Mouse (Mus musculus): ENCODE results near the gene Zfp687. TPM values are rescaled to one million over a fixed set of nuclear protein-coding genes. Genes with fewer than 3 reads are reported as not detected.

Zfp687 gene
- total and polyA plus RNA-seq, 2 experiments from 2014 or later = 13.1 to 23.1 TPM

DNA sequence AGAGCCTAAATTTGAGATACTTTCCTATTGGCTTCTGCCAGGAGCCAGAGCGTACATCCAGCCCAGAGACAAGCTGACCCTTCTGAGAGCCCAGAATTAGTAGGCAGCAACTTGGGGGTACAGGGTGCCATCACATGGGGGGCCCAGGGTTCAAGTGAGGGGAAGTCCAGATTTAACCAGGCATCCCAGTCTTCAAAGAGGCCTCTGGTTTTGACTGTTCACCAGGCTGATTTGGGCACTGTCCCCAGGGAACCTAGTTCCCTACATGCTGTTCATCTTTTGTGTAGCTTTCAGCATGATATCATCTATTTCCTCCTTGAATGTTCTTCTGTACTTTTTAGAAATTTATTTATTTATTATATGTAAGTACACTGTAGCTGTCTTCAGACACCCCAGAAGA lies 50.3 kb downstream of the Zfp687 start:
- no peak overlapping the region for H3K9ac ChIP-seq
- no peak for ATAC-seq
- no peak overlapping the region for H3K27ac ChIP-seq (ENCODE audit: low read depth, low read length)
- 94% methylated on average over 1 of the region's 1 CpGs for WGBS
- no peak for DNase-seq
- no peaks in the 10 kb centered on the region for H3K27me3 ChIP-seq (ENCODE audit: insufficient read depth, low read length)
- H3K4me3 ChIP-seq (ENCODE audit: low read depth, low read length) = no peak overlapping the region
- no peaks in the 10 kb centered on the region for H3K36me3 ChIP-seq (ENCODE audit: insufficient read depth)
- no peak for TF ChIP-seq CTCF (IDR thresholded peaks at IDR 0.05; ENCODE audit: low read depth)
- no peaks in the 10 kb centered on the region for H3K4me1 ChIP-seq (ENCODE audit: insufficient read depth)
- H3K9me3 ChIP-seq (ENCODE audit: low read length) = no peaks in the 10 kb centered on the region
- no peak overlapping the region for H3K4me2 ChIP-seq (ENCODE audit: low read depth)

DNA sequence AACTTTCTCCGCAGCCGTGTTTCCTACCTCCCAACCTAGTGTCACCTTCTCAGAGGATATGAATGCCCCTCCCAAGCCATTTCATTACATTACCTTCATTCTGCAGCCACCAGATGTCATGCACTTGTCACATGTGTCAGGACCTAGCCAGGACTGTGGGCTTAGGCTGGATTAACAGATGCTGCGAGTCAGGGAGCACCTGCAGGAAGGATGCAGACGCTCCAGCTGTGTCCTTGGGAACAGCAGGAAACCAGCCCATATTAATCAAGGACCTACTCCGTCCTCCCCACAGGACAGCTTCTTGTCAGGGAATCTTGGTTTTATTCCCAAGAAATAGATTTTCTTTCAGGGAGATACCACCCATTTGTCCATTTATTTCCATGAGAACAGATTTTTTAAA lies 54.9 kb downstream of the Zfp687 start:
- WGBS = 59% methylated on average over 5 of the region's 5 CpGs
- ATAC-seq = no peak

DNA sequence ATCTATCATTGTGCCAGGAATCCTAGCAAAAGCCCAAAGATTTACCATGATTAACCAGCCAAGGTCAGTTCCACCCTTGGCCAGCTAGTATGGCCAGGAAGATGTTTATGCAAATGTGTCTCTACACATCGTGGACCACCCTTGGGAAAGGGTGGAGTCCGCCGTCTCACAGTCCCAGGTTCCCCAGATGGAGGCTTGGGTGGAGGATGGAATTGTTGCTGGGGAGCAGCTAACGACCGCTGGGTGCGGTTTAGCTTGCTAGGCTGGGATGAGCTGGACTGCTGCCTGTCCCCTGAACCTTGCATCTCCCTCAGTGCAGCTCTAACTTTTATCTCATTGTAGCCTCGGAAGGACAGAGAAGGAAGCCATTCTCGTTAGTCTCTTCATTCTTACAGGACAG lies 55.4 kb downstream of the Zfp687 start:
- Histone ChIP-seq H3K4me1 (ENCODE audit: insufficient read depth) (0 out of 2 replicates have a peak, but pooled peaks cover 7% of the 10 kb centered on the region), H3K9ac (no peak overlapping the region), H3K4me2 (ENCODE audit: low read depth) (no peak overlapping the region), H3K9me3 (ENCODE audit: low read length) (no peaks in the 10 kb centered on the region), H3K27ac (ENCODE audit: low read depth, low read length) (no peak overlapping the region), H3K4me3 (ENCODE audit: low read depth, low read length) (no peak overlapping the region), H3K36me3 (ENCODE audit: insufficient read depth) (peaks cover 32% of the 10 kb centered on the region; the same call in 1 of the 2 replicates), H3K27me3 (ENCODE audit: insufficient read depth, low read length) (no peaks in the 10 kb centered on the region)
- no peak for DNase-seq
- no peak for TF ChIP-seq CTCF (IDR thresholded peaks at IDR 0.05; ENCODE audit: low read depth)
- no peak for ATAC-seq
- 47% methylated on average over 8 of the region's 8 CpGs for WGBS

More for the DNA sequence above, 54.9 kb downstream of the Zfp687 start:
- Histone ChIP-seq H3K4me1 (ENCODE audit: insufficient read depth) (0 out of 2 replicates have a peak, but pooled peaks cover 2% of the 10 kb centered on the region), H3K4me3 (ENCODE audit: low read depth, low read length) (no peak overlapping the region), H3K9ac (no peak overlapping the region), H3K36me3 (ENCODE audit: insufficient read depth) (peaks cover 32% of the 10 kb centered on the region; the same call in 1 of the 2 replicates), H3K27me3 (ENCODE audit: insufficient read depth, low read length) (no peaks in the 10 kb centered on the region), H3K9me3 (ENCODE audit: low read length) (no peaks in the 10 kb centered on the region), H3K4me2 (ENCODE audit: low read depth) (no peak overlapping the region), H3K27ac (ENCODE audit: low read depth, low read length) (no peak overlapping the region)
- TF ChIP-seq CTCF (IDR thresholded peaks at IDR 0.05; ENCODE audit: low read depth) = no peak
- DNase-seq = no peak

DNA sequence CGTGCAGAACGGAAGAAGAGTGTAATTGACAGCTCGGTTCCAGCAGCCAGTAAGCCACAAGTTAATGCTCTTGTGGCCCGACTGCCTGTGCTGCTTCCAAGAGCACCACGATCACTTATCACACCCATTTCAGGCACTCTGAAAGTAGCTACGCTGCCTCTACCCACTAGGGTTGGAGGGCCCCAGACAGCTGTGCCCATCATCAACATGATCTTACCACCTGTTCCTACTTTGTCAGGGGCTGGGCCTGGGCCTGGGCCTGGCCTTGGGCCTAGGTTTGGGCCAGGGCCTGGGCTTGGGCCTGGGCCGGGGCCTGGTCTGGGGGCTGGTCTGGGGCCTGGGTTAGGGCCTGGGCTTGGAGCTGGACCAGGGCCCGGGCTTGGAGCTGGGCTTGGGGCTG lies 57.0 kb downstream of the Zfp687 start:
- Histone ChIP-seq H3K36me3 (ENCODE audit: insufficient read depth) (peaks cover 32% of the 10 kb centered on the region; the same call in 1 of the 2 replicates), H3K9me3 (ENCODE audit: low read length) (no peaks in the 10 kb centered on the region), H3K9ac (no peak overlapping the region), H3K27me3 (ENCODE audit: insufficient read depth, low read length) (no peaks in the 10 kb centered on the region), H3K27ac (ENCODE audit: low read depth, low read length) (no peak overlapping the region), H3K4me1 (ENCODE audit: insufficient read depth) (0 out of 2 replicates have a peak, but pooled peaks cover 7% of the 10 kb centered on the region), H3K4me3 (ENCODE audit: low read depth, low read length) (no peak overlapping the region), H3K4me2 (ENCODE audit: low read depth) (no peak overlapping the region)
- DNase-seq (no peak), ATAC-seq (no peak)
- WGBS = 92% methylated on average over 8 of the region's 8 CpGs
- no peak for TF ChIP-seq CTCF (IDR thresholded peaks at IDR 0.05; ENCODE audit: low read depth)

Small RNA genes lying within 50 kb of the gene (microRNA-seq; reads per million reads assigned to microRNA genes)
- gene Mir7013 = 0.39 to 0.61 reads per million in 2 experiments

Other genes with a start within 250 kb of the Zfp687 start
- 6.0 and 7.2 TPM in 2 replicates for gene Cgn, start 229.0 kb downstream of the Zfp687 start, total RNA-seq (2014; rRNA removed)
- gene Cgn, start 229.0 kb downstream of the Zfp687 start, polyA plus RNA-seq (2015; fragmentation: Nextera tagmentation; extraction: Ambion mirVana) = 3.3 and 6.0 TPM in 2 replicates
- gene Pogz, start 177.9 kb downstream of the Zfp687 start, total RNA-seq (2014; rRNA removed) = 36.2 and 48.2 TPM in 2 replicates
- gene Pogz, start 177.9 kb downstream of the Zfp687 start, polyA plus RNA-seq (2015; fragmentation: Nextera tagmentation; extraction: Ambion mirVana) = 11.2 and 14.0 TPM in 2 replicates
- 341 and 498 TPM in 2 replicates for gene Psmb4, start 128.5 kb downstream of the Zfp687 start, total RNA-seq (2014; rRNA removed)
- 367 and 417 TPM in 2 replicates for gene Psmb4, start 128.5 kb downstream of the Zfp687 start, polyA plus RNA-seq (2015; fragmentation: Nextera tagmentation; extraction: Ambion mirVana)
- gene Selenbp1, start 82.4 kb downstream of the Zfp687 start, total RNA-seq (2014; rRNA removed) = 10.2 and 16.6 TPM in 2 replicates
- 11.6 and 11.9 TPM in 2 replicates for gene Selenbp1, start 82.4 kb downstream of the Zfp687 start, polyA plus RNA-seq (2015; fragmentation: Nextera tagmentation; extraction: Ambion mirVana)
- gene Rfx5, start 61.4 kb downstream of the Zfp687 start, total RNA-seq (2014; rRNA removed) = 14.8 and 18.7 TPM in 2 replicates
- gene Rfx5, start 61.4 kb downstream of the Zfp687 start, polyA plus RNA-seq (2015; fragmentation: Nextera tagmentation; extraction: Ambion mirVana) = 3.5 and 4.1 TPM in 2 replicates
- 69.9 and 79.8 TPM in 2 replicates for gene Pi4kb, start 40.7 kb downstream of the Zfp687 start, total RNA-seq (2014; rRNA removed)
- gene Pi4kb, start 40.7 kb downstream of the Zfp687 start, polyA plus RNA-seq (2015; fragmentation: Nextera tagmentation; extraction: Ambion mirVana) = 24.6 and 25.5 TPM in 2 replicates
- 203 and 255 TPM in 2 replicates for gene Psmd4, start 27.2 kb upstream of the Zfp687 start, total RNA-seq (2014; rRNA removed)
- gene Psmd4, start 27.2 kb upstream of the Zfp687 start, polyA plus RNA-seq (2015; fragmentation: Nextera tagmentation; extraction: Ambion mirVana) = 278 and 279 TPM in 2 replicates
- gene Pip5k1a, start 91.5 kb upstream of the Zfp687 start, total RNA-seq (2014; rRNA removed) = 19.5 and 22.6 TPM in 2 replicates
- gene Pip5k1a, start 91.5 kb upstream of the Zfp687 start, polyA plus RNA-seq (2015; fragmentation: Nextera tagmentation; extraction: Ambion mirVana) = 13.8 and 14.5 TPM in 2 replicates
- gene Vps72, start 95.6 kb upstream of the Zfp687 start, total RNA-seq (2014; rRNA removed) = 88.6 and 92.8 TPM in 2 replicates
- gene Vps72, start 95.6 kb upstream of the Zfp687 start, polyA plus RNA-seq (2015; fragmentation: Nextera tagmentation; extraction: Ambion mirVana) = 164 and 191 TPM in 2 replicates
- gene Tmod4, start 109.0 kb upstream of the Zfp687 start, total RNA-seq (2014; rRNA removed) = 0.24 and 1.5 TPM in 2 replicates
- gene Tmod4, start 109.0 kb upstream of the Zfp687 start, polyA plus RNA-seq (2015; fragmentation: Nextera tagmentation; extraction: Ambion mirVana) = 0.39 and 0.62 TPM in 2 replicates
- gene Scnm1, start 118.6 kb upstream of the Zfp687 start, total RNA-seq (2014; rRNA removed) = 47.6 and 52.7 TPM in 2 replicates
- 83.3 and 88.9 TPM in 2 replicates for gene Scnm1, start 118.6 kb upstream of the Zfp687 start, polyA plus RNA-seq (2015; fragmentation: Nextera tagmentation; extraction: Ambion mirVana)
- gene Lysmd1, start 118.6 kb upstream of the Zfp687 start, total RNA-seq (2014; rRNA removed) = 38.7 and 39.2 TPM in 2 replicates
- gene Lysmd1, start 118.6 kb upstream of the Zfp687 start, polyA plus RNA-seq (2015; fragmentation: Nextera tagmentation; extraction: Ambion mirVana) = 39.7 and 45.8 TPM in 2 replicates
- gene Tnfaip8l2, start 126.9 kb upstream of the Zfp687 start, total RNA-seq (2014; rRNA removed) = 1.2 and 1.3 TPM in 2 replicates
- 1.8 and 3.3 TPM in 2 replicates for gene Tnfaip8l2, start 126.9 kb upstream of the Zfp687 start, polyA plus RNA-seq (2015; fragmentation: Nextera tagmentation; extraction: Ambion mirVana)
- gene Sema6c, start 145.0 kb upstream of the Zfp687 start, total RNA-seq (2014; rRNA removed) = 75.2 and 94.1 TPM in 2 replicates
- gene Sema6c, start 145.0 kb upstream of the Zfp687 start, polyA plus RNA-seq (2015; fragmentation: Nextera tagmentation; extraction: Ambion mirVana) = 24.2 and 28.4 TPM in 2 replicates
- 6.1 and 9.9 TPM in 2 replicates for gene Gabpb2, start 202.5 kb upstream of the Zfp687 start, total RNA-seq (2014; rRNA removed)
- 0.54 and 1.5 TPM in 2 replicates for gene Gabpb2, start 202.5 kb upstream of the Zfp687 start, polyA plus RNA-seq (2015; fragmentation: Nextera tagmentation; extraction: Ambion mirVana)
- gene Cdc42se1, start 213.3 kb upstream of the Zfp687 start, total RNA-seq (2014; rRNA removed) = 55.7 and 68.0 TPM in 2 replicates
- 54.2 and 54.9 TPM in 2 replicates for gene Cdc42se1, start 213.3 kb upstream of the Zfp687 start, polyA plus RNA-seq (2015; fragmentation: Nextera tagmentation; extraction: Ambion mirVana)
- 207 and 235 TPM in 2 replicates for gene Mllt11, start 216.7 kb upstream of the Zfp687 start, total RNA-seq (2014; rRNA removed)
- gene Mllt11, start 216.7 kb upstream of the Zfp687 start, polyA plus RNA-seq (2015; fragmentation: Nextera tagmentation; extraction: Ambion mirVana) = 578 and 712 TPM in 2 replicates
- 0.29 TPM in 1 of 2 replicates, not detected in the other for gene Gm128, start 226.2 kb upstream of the Zfp687 start, total RNA-seq (2014; rRNA removed)
- 0.11 and 0.28 TPM in 2 replicates for gene Gm128, start 226.2 kb upstream of the Zfp687 start, polyA plus RNA-seq (2015; fragmentation: Nextera tagmentation; extraction: Ambion mirVana)
- gene Bnipl, start 235.7 kb upstream of the Zfp687 start, total RNA-seq (2014; rRNA removed) = 0.23 and 0.33 TPM in 2 replicates
- not detected in 2 replicates for gene Bnipl, start 235.7 kb upstream of the Zfp687 start, polyA plus RNA-seq (2015; fragmentation: Nextera tagmentation; extraction: Ambion mirVana)

Data from forebrain, postnatal 0 days (tissue).